Mouse (Mus musculus): ENCODE data around the gene Mlph.

GRCm38 (mm10) chr1:90895004-90895403, 19.9 kb upstream of the Mlph start:
- no peak for TF ChIP-seq CTCF (IDR thresholded peaks at IDR 0.05; ENCODE audit: low read depth, low read length)
- no peak for TF ChIP-seq EP300 (IDR thresholded peaks at IDR 0.05; ENCODE audit: insufficient read depth, low read depth, low read length)
